Mouse (Mus musculus): Measurements from ENCODE around the gene Tnfrsf23. TPM values are rescaled to one million over a fixed set of nuclear protein-coding genes. Genes with fewer than 3 reads are reported as not detected.

Gene Tnfrsf23
- polyA plus RNA-seq, 1 experiment from 2014 or later, result 0.59 TPM

DNA sequence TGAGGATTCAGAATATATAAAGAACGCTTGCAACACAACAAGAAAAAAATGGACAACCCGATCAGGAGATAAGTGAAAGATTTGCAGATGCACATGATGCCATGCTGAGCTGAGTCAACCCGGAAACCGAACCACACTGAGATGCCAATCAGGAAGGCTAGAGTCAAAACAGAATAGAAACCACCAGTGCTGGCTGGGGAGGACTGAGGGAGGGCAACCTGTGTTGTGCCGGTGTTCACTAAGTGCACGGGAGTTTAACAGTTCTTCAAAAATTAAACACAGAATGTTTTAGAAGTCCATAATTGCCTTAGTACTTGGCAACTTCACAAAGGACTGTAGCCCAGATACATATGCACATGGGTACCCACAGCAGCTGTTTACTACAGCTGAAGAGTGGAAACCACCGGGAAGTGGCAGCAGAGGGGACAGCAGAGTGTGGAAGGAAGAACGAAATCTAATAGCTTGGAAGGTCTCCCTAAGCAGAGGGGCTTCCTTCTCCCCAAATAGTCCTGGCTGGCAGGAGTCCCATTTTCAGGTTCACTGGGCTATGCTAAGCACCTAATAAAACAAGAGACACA is 27.2 kb upstream of the Tnfrsf23 start:
- DNase-seq (ENCODE audit: low spot score) (no peak), ATAC-seq (replicated peaks; ENCODE audit: insufficient number of reproducible peaks, low FRiP score, low TSS enrichment, low read depth) (no peak)
- Histone ChIP-seq H3K4me2 (ENCODE audit: low read depth, low read length) (no peak overlapping the region), H3K9me3 (replicated peaks; ENCODE audit: control insufficient read depth, low read length) (no peaks in the 10 kb centered on the region), H3K27ac (replicated peaks; ENCODE audit: low read depth, low read length) (no peak overlapping the region), H3K27me3 (ENCODE audit: control insufficient read depth, insufficient read depth, low read length) (no peaks in the 10 kb centered on the region), H3K36me3 (replicated peaks; ENCODE audit: control insufficient read depth, insufficient read depth, low read depth, low read length) (no peaks in the 10 kb centered on the region), H3K4me1 (ENCODE audit: control insufficient read depth, insufficient read depth, low read length) (no peaks in the 10 kb centered on the region), H3K9ac (replicated peaks; ENCODE audit: low read length) (no peak overlapping the region), H3K4me3 (ENCODE audit: low read depth, low read length) (no peak overlapping the region)
- WGBS, result 91% methylated on average over 8 of the region's 8 CpGs

GRCm38 (mm10) chr7:143712023-143712422 is 26.4 kb upstream of the Tnfrsf23 start:
- DNase-seq (ENCODE audit: low spot score) (no peak), ATAC-seq (replicated peaks; ENCODE audit: insufficient number of reproducible peaks, low FRiP score, low TSS enrichment, low read depth) (no peak)
- Histone ChIP-seq H3K36me3 (replicated peaks; ENCODE audit: control insufficient read depth, insufficient read depth, low read depth, low read length) (no peaks in the 10 kb centered on the region), H3K27ac (replicated peaks; ENCODE audit: low read depth, low read length) (no peak overlapping the region), H3K4me2 (ENCODE audit: low read depth, low read length) (no peak overlapping the region), H3K9me3 (replicated peaks; ENCODE audit: control insufficient read depth, low read length) (no peaks in the 10 kb centered on the region), H3K4me1 (ENCODE audit: control insufficient read depth, insufficient read depth, low read length) (no peaks in the 10 kb centered on the region), H3K27me3 (ENCODE audit: control insufficient read depth, insufficient read depth, low read length) (no peaks in the 10 kb centered on the region), H3K9ac (replicated peaks; ENCODE audit: low read length) (no peak overlapping the region), H3K4me3 (ENCODE audit: low read depth, low read length) (no peak overlapping the region)
- WGBS, result 74% methylated on average over 4 of the region's 4 CpGs

DNA sequence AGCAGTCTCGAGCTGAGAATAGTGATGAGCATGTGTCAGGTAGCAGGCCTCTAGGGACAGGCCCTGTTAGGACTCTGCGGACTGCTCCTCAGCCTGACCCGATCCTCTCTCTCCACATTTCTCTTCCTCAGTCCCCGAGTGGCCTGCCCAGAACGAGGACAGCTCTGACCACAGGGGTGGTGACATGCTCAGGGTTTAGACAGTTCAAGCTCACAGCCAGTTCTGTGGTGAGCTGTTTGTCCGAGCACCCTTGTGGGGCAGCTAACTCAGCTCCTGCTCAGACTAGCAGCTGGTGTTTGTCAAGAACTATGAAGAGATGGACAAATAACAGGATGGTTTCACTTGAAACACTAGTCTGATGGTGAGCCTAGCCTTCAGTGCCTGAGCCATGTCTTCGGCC is 25.7 kb upstream of the Tnfrsf23 start:
- WGBS, result 68% methylated on average over 7 of the region's 7 CpGs

GRCm38 (mm10) chr7:143709395-143709794 is 23.7 kb upstream of the Tnfrsf23 start:
- H3K4me3 ChIP-seq (ENCODE audit: low read depth, low read length), result no peak overlapping the region
- 89% methylated on average over 7 of the region's 7 CpGs for WGBS
- no peak overlapping the region for H3K4me2 ChIP-seq (ENCODE audit: low read depth, low read length)
- no peak overlapping the region for H3K27ac ChIP-seq (replicated peaks; ENCODE audit: low read depth, low read length)
- H3K4me1 ChIP-seq (ENCODE audit: control insufficient read depth, insufficient read depth, low read length), result no peaks in the 10 kb centered on the region
- H3K9me3 ChIP-seq (replicated peaks; ENCODE audit: control insufficient read depth, low read length), result no peaks in the 10 kb centered on the region
- H3K9ac ChIP-seq (replicated peaks; ENCODE audit: low read length), result no peak overlapping the region
- ATAC-seq (replicated peaks; ENCODE audit: insufficient number of reproducible peaks, low FRiP score, low TSS enrichment, low read depth) (no peak), DNase-seq (ENCODE audit: low spot score) (no peak)
- no peaks in the 10 kb centered on the region for H3K36me3 ChIP-seq (replicated peaks; ENCODE audit: control insufficient read depth, insufficient read depth, low read depth, low read length)
- no peaks in the 10 kb centered on the region for H3K27me3 ChIP-seq (ENCODE audit: control insufficient read depth, insufficient read depth, low read length)

More for the DNA sequence above, 25.7 kb upstream of the Tnfrsf23 start:
- no peak overlapping the region for H3K9ac ChIP-seq (replicated peaks; ENCODE audit: low read length)
- no peak overlapping the region for H3K4me2 ChIP-seq (ENCODE audit: low read depth, low read length)
- H3K36me3 ChIP-seq (replicated peaks; ENCODE audit: control insufficient read depth, insufficient read depth, low read depth, low read length), result no peaks in the 10 kb centered on the region
- H3K9me3 ChIP-seq (replicated peaks; ENCODE audit: control insufficient read depth, low read length), result no peaks in the 10 kb centered on the region
- H3K4me1 ChIP-seq (ENCODE audit: control insufficient read depth, insufficient read depth, low read length), result no peaks in the 10 kb centered on the region
- H3K4me3 ChIP-seq (ENCODE audit: low read depth, low read length), result no peak overlapping the region
- ATAC-seq (replicated peaks; ENCODE audit: insufficient number of reproducible peaks, low FRiP score, low TSS enrichment, low read depth) (no peak), DNase-seq (ENCODE audit: low spot score) (no peak)
- no peak overlapping the region for H3K27ac ChIP-seq (replicated peaks; ENCODE audit: low read depth, low read length)
- H3K27me3 ChIP-seq (ENCODE audit: control insufficient read depth, insufficient read depth, low read length), result no peaks in the 10 kb centered on the region

GRCm38 (mm10) chr7:143706697-143707438 is 21.2 kb upstream of the Tnfrsf23 start:
- H3K9me3 ChIP-seq (replicated peaks; ENCODE audit: control insufficient read depth, low read length), result no peaks in the 10 kb centered on the region
- no peak overlapping the region for H3K4me3 ChIP-seq (ENCODE audit: low read depth, low read length)
- H3K36me3 ChIP-seq (replicated peaks; ENCODE audit: control insufficient read depth, insufficient read depth, low read depth, low read length), result no peaks in the 10 kb centered on the region
- peak; percentile 60; the same call in 1 of the 2 replicates for ATAC-seq (replicated peaks; ENCODE audit: insufficient number of reproducible peaks, low FRiP score, low TSS enrichment, low read depth)
- WGBS, result 32% methylated on average over 7 of the region's 7 CpGs
- no peak overlapping the region for H3K9ac ChIP-seq (replicated peaks; ENCODE audit: low read length)
- peak; percentile 98 for DNase-seq (ENCODE audit: low spot score)
- H3K4me2 ChIP-seq (ENCODE audit: low read depth, low read length), result no peak overlapping the region
- no peaks in the 10 kb centered on the region for H3K27me3 ChIP-seq (ENCODE audit: control insufficient read depth, insufficient read depth, low read length)
- H3K27ac ChIP-seq (replicated peaks; ENCODE audit: low read depth, low read length), result no peak overlapping the region
- H3K4me1 ChIP-seq (ENCODE audit: control insufficient read depth, insufficient read depth, low read length), result no peaks in the 10 kb centered on the region

DNA sequence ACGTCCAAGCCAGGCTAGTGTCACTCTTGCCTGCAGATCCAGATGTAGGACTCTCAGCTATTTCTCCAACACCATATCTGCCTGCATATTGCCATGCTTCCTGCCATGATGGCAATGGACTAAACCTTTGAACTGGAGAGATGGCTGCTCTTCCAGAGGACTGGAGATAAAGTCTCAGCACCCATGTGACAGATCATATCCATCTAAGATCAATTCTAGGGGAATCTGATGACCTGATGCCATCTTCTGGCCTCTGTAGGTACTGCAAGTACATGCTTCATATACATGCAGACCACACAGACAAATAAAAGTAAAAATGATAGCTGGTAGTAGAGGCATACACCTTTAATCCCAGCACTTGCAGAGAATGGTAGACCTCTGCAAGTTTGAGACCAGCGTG is 10.5 kb upstream of the Tnfrsf23 start:
- peak; percentile 47 for DNase-seq (ENCODE audit: low spot score)
- WGBS, result 65% methylated on average over 2 of the region's 2 CpGs
- Histone ChIP-seq H3K36me3 (replicated peaks; ENCODE audit: control insufficient read depth, insufficient read depth, low read depth, low read length) (peaks cover 2% of the 10 kb centered on the region; the same call in 1 of the 2 replicates), H3K9me3 (replicated peaks; ENCODE audit: control insufficient read depth, low read length) (no peaks in the 10 kb centered on the region), H3K27me3 (ENCODE audit: control insufficient read depth, insufficient read depth, low read length) (no peaks in the 10 kb centered on the region), H3K4me3 (ENCODE audit: low read depth, low read length) (no peak overlapping the region), H3K27ac (replicated peaks; ENCODE audit: low read depth, low read length) (no peak overlapping the region), H3K4me2 (ENCODE audit: low read depth, low read length) (no peak overlapping the region), H3K4me1 (ENCODE audit: control insufficient read depth, insufficient read depth, low read length) (no peaks in the 10 kb centered on the region), H3K9ac (replicated peaks; ENCODE audit: low read length) (no peak overlapping the region)
- no peak for ATAC-seq (replicated peaks; ENCODE audit: insufficient number of reproducible peaks, low FRiP score, low TSS enrichment, low read depth)

GRCm38 (mm10) chr7:143694550-143694949 is 8.9 kb upstream of the Tnfrsf23 start:
- WGBS, result 90% methylated on average over 7 of the region's 7 CpGs
- H3K4me3 ChIP-seq (ENCODE audit: low read depth, low read length), result no peak overlapping the region
- no peaks in the 10 kb centered on the region for H3K9me3 ChIP-seq (replicated peaks; ENCODE audit: control insufficient read depth, low read length)
- no peak overlapping the region for H3K4me2 ChIP-seq (ENCODE audit: low read depth, low read length)
- ATAC-seq (replicated peaks; ENCODE audit: insufficient number of reproducible peaks, low FRiP score, low TSS enrichment, low read depth), result no peak
- no peaks in the 10 kb centered on the region for H3K27me3 ChIP-seq (ENCODE audit: control insufficient read depth, insufficient read depth, low read length)
- no peaks in the 10 kb centered on the region for H3K4me1 ChIP-seq (ENCODE audit: control insufficient read depth, insufficient read depth, low read length)
- DNase-seq (ENCODE audit: low spot score), result no peak
- H3K27ac ChIP-seq (replicated peaks; ENCODE audit: low read depth, low read length), result no peak overlapping the region
- H3K9ac ChIP-seq (replicated peaks; ENCODE audit: low read length), result no peak overlapping the region
- H3K36me3 ChIP-seq (replicated peaks; ENCODE audit: control insufficient read depth, insufficient read depth, low read depth, low read length), result peaks cover 2% of the 10 kb centered on the region; the same call in 1 of the 2 replicates

DNA sequence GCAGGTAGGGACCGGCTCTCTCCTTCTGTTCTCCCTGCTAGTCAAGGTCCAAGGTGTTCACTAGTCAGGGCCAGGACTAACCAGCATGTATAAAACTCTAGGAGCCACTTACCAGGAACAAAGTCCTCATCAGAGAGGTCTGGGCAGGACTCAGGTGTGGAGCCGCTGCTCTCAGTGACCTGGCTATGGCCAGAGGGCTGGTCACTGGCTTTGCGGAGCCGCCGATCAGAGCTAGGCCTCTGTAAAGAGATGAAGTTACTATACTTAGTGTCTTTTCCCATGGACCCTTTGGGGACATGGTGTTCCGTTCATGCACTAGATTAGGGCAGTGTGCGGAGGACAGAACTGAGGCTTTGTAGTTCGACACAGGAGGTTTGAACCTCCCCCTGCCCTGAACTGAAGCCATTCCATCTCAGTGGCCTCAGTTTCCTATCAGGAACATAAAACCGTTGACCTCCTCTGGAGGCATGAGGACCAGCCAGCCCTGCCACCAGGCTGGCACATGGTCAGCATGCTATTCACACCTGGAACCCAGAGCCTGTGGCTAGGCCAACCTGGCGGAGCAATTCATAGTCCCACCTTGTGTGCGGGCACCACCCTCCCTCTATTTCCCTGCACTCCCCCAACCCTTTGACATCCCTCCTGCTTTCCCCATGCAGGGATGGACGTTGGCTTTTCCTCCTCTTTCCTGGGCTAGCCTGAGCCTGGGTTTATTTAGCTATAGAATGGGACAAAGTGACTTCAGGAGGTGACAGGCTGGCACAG is 7.3 kb upstream of the Tnfrsf23 start:
- 93% methylated on average over 12 of the region's 12 CpGs for WGBS
- no peak overlapping the region for H3K4me3 ChIP-seq (ENCODE audit: low read depth, low read length)
- no peak for DNase-seq (ENCODE audit: low spot score)
- no peak overlapping the region for H3K9ac ChIP-seq (replicated peaks; ENCODE audit: low read length)
- no peaks in the 10 kb centered on the region for H3K4me1 ChIP-seq (ENCODE audit: control insufficient read depth, insufficient read depth, low read length)
- H3K36me3 ChIP-seq (replicated peaks; ENCODE audit: control insufficient read depth, insufficient read depth, low read depth, low read length), result peaks cover 2% of the 10 kb centered on the region; the same call in 1 of the 2 replicates
- ATAC-seq (replicated peaks; ENCODE audit: insufficient number of reproducible peaks, low FRiP score, low TSS enrichment, low read depth), result no peak
- no peaks in the 10 kb centered on the region for H3K27me3 ChIP-seq (ENCODE audit: control insufficient read depth, insufficient read depth, low read length)
- no peak overlapping the region for H3K4me2 ChIP-seq (ENCODE audit: low read depth, low read length)
- no peak overlapping the region for H3K27ac ChIP-seq (replicated peaks; ENCODE audit: low read depth, low read length)
- H3K9me3 ChIP-seq (replicated peaks; ENCODE audit: control insufficient read depth, low read length), result no peaks in the 10 kb centered on the region
